Mouse (Mus musculus): ENCODE results near the gene Lrrc63.

- TF ChIP-seq ZNF384 (IDR thresholded peaks at IDR 0.05; ENCODE audit: low read depth, low read length): no peak
- no peak for TF ChIP-seq MAFK (IDR thresholded peaks at IDR 0.05; ENCODE audit: insufficient read depth, low read depth, low read length)
- TF ChIP-seq ZC3H11A (IDR thresholded peaks at IDR 0.05; ENCODE audit: borderline replicate concordance, low read depth, low read length): no peak
Measured at GRCm38 (mm10) chr14:75069356-75069979, 61.2 kb downstream of the Lrrc63 start.
